Mouse (Mus musculus) C2C12 (cell line): ENCODE data around the gene Ubqln1. TPM values are rescaled to one million over a fixed set of nuclear protein-coding genes. Genes with fewer than 3 reads are reported as not detected.

Experiments
- H3K27me3 ChIP-seq: one replicate; pipeline ENCODE4 v1.6.1; 2011; ENCODE audit not compliant: control insufficient read depth, insufficient read depth, insufficient read length
- H3K36me3 ChIP-seq: one replicate; pipeline ENCODE4 v1.6.1; 2011; ENCODE audit not compliant: control insufficient read depth, insufficient read depth
- H3K4me3 ChIP-seq: one replicate; pipeline ENCODE4 v1.5.1; 2011; ENCODE audit warnings: mild to moderate bottlenecking, control low read depth; ENCODE audit not compliant: poor library complexity, insufficient read depth, severe bottlenecking
- H3K79me2 ChIP-seq: one replicate; pipeline ENCODE4 v1.6.1; 2011; ENCODE audit not compliant: control insufficient read depth, insufficient read depth
- H3K79me3 ChIP-seq: one replicate; pipeline ENCODE4 v1.6.1; 2011; ENCODE audit warnings: low read depth, control low read depth
- H3ac ChIP-seq: one replicate; pipeline ENCODE3; 2011; ENCODE audit warnings: low read depth; ENCODE audit not compliant: control insufficient read depth, insufficient read length
- CEBPB ChIP-seq: IDR thresholded peaks from one replicate; pipeline ENCODE4 v1.6.1; 2011; ENCODE audit warnings: low read depth, mild to moderate bottlenecking, control low read depth, moderate library complexity
- CTCF ChIP-seq: IDR thresholded peaks from one replicate; pipeline ENCODE4 v1.5.1; 2011; ENCODE audit not compliant: control insufficient read depth, insufficient read depth, insufficient read length
- FOSL1 ChIP-seq: IDR thresholded peaks from one replicate; pipeline ENCODE4 v1.8.0; 2011; ENCODE audit warnings: mild to moderate bottlenecking, low read length; ENCODE audit not compliant: poor library complexity, insufficient read depth, severe bottlenecking
- MAX ChIP-seq: IDR thresholded peaks from one replicate; pipeline ENCODE4 v1.6.1; 2011; ENCODE audit warnings: mild to moderate bottlenecking, control low read depth
- MYOD1 ChIP-seq: IDR thresholded peaks from one replicate; pipeline ENCODE4 v1.6.1; 2011; ENCODE audit warnings: low read depth; ENCODE audit not compliant: control insufficient read depth, insufficient read length
- MYOG ChIP-seq: IDR thresholded peaks from one replicate; pipeline ENCODE4 v1.6.1; 2011; ENCODE audit not compliant: control insufficient read depth, insufficient read length; ENCODE audit errors: extremely low read depth
- USF1 ChIP-seq: IDR thresholded peaks from one replicate; pipeline ENCODE4 v1.6.1; 2011; ENCODE audit warnings: low read depth, mild to moderate bottlenecking, control low read depth, moderate library complexity
- polyA plus RNA-seq: library from polyadenylated mRNA; unstranded; fragments of >200 nt; fragmentation: generic; extraction: Trizol; gene quantifications from one replicate; pipeline ENCODE4 v1.2.1, GENCODE M21; 2012; ENCODE audit warnings: missing spikeins

Ubqln1 gene
- polyA plus RNA-seq, 1 experiment: 60.0 TPM

DNA sequence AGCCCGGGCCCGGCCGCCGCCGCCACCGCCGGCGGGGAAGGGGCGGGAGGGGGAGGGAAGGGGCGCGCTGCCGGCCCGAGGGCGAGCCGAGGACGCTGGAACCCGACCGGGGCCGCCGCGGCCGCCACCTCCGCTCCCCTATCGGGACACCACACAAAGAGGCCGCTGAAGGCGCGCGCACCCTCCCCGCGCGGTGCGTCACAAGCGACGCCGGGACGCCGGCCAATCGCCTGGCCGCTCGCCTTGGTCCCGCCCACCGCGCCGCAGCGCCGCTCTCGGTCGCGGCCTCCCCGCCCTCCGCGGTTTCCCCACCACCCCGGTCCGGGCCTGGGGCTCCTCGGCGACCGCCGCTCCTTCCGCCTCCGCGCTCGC, 87.1 kb downstream of the Ubqln1 start, which contains the start of gene Hnrnpa0:
Gene Hnrnpa0, minus strand, starts transcription at position 161 of the 372 bp plus-strand sequence.
- H3K79me2 ChIP-seq: peaks cover 30% of the 10 kb centered on the region
- H3ac ChIP-seq: peak within 1 kb of the TSS; percentile 100

DNA sequence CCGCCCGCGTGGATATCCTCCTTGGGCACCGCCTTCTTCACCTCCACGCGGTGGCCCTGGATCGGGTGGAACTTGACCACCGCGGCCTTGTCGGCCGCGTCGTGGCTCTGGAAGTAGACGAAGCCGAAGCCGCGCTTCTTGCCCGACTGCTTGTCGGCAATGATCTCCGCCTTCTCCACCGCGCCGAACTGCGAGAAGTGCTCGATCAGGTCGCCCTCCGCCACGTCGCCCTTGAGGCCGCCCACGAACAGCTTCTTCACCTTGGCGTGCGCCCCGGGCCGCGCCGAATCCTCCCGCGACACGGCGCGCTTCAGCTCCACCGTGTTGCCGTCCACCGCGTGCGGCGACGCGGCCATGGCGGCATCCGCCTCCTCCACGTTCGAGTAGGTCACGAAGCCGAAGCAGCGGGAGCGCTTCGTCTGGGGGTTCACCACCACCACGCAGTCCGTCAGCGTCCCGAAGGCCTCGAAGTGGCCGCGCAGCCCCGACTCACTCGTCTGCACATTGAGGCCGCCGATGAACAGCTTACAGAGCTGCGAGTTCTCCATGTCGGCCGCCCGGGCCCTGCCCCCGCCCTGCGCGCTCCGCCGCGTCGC, 87.6 kb downstream of the Ubqln1 start:
- Histone ChIP-seq H3K36me3 (peaks cover 15% of the 10 kb centered on the region), H3ac (peak overlapping the region; percentile 100), H3K4me3 (peak overlapping the region; percentile 66), H3K79me2 (peaks cover 30% of the 10 kb centered on the region), H3K27me3 (no peaks in the 10 kb centered on the region), H3K79me3 (peaks cover 21% of the 10 kb centered on the region)
- TF ChIP-seq MYOG (no peak), MAX (peak; percentile 71)

More for the DNA sequence above, 87.1 kb downstream of the Ubqln1 start, which contains the start of gene Hnrnpa0:
- Histone ChIP-seq H3K79me3 (peaks cover 21% of the 10 kb centered on the region), H3K4me3 (peak within 1 kb of the TSS; percentile 66), H3K36me3 (peaks cover 15% of the 10 kb centered on the region), H3K27me3 (no peaks in the 10 kb centered on the region)
- TF ChIP-seq MYOD1 (no peak), MAX (no peak), CTCF (no peak), USF1 (no peak), CEBPB (no peak), MYOG (no peak), FOSL1 (no peak)

GRCm38 (mm10) chr13:58126862-58127765, 88.3 kb downstream of the Ubqln1 start:
- Histone ChIP-seq H3K27me3 (no peaks in the 10 kb centered on the region), H3K36me3 (peaks cover 15% of the 10 kb centered on the region), H3K79me2 (peaks cover 30% of the 10 kb centered on the region), H3K4me3 (peak overlapping the region; percentile 66), H3K79me3 (peaks cover 21% of the 10 kb centered on the region), H3ac (peak overlapping the region; percentile 100)
- no peak for TF ChIP-seq MYOD1
- no peak for TF ChIP-seq CEBPB
- no peak for TF ChIP-seq MAX
- TF ChIP-seq USF1: no peak
- TF ChIP-seq CTCF: no peak
- TF ChIP-seq MYOG: no peak
- no peak for TF ChIP-seq FOSL1

Other genes with a start within 250 kb of the Ubqln1 start
- 0.01 TPM for gene Klhl3, start 102.1 kb downstream of the Ubqln1 start, polyA plus RNA-seq
- gene Hnrnpa0, start 87.1 kb downstream of the Ubqln1 start, polyA plus RNA-seq: 173 TPM
- gene Idnk, start 58.0 kb downstream of the Ubqln1 start, polyA plus RNA-seq: 11.7 TPM
- 12.2 TPM for gene Gkap1, start 60.0 kb upstream of the Ubqln1 start, polyA plus RNA-seq
- 0.01 TPM for gene Kif27, start 143.5 kb upstream of the Ubqln1 start, polyA plus RNA-seq
- 3.4 TPM for gene 2210016F16Rik, start 169.6 kb upstream of the Ubqln1 start, polyA plus RNA-seq
- 5.9 TPM for gene Rmi1, start 186.6 kb upstream of the Ubqln1 start, polyA plus RNA-seq
- gene Hnrnpk, start 187.7 kb upstream of the Ubqln1 start, polyA plus RNA-seq: 370 TPM